Mouse (Mus musculus) midbrain, embryonic 10.5 days (tissue): ENCODE data around the gene Tjap1. TPM values are rescaled to one million over a fixed set of nuclear protein-coding genes. Genes with fewer than 3 reads are reported as not detected.

Experiments
- DNase-seq: peaks from one replicate; pipeline ENCODE4 v3.0.0-alpha.2; 2017; ENCODE audit warnings: low spot score
- H3K27ac ChIP-seq: fragments of 300-500 bp; sonication (generic); replicated peaks from 2 replicates; pipeline ENCODE4 v1.5.1; 2016; ENCODE audit warnings: mild to moderate bottlenecking
- H3K27me3 ChIP-seq: fragments of 300-500 bp; sonication (generic); 2 replicates; pipeline ENCODE4 v1.6.1; 2016; ENCODE audit warnings: low read depth, mild to moderate bottlenecking; ENCODE audit not compliant: poor library complexity, severe bottlenecking
- H3K36me3 ChIP-seq: fragments of 300-500 bp; sonication (generic); 2 replicates; pipeline ENCODE4 v1.6.1; 2016; ENCODE audit warnings: mild to moderate bottlenecking, moderate library complexity
- H3K4me1 ChIP-seq: fragments of 300-500 bp; sonication (generic); 2 replicates; pipeline ENCODE4 v1.6.1; 2016
- H3K4me3 ChIP-seq: fragments of 300-500 bp; sonication (generic); 2 replicates; pipeline ENCODE4 v1.5.1; 2016; ENCODE audit warnings: mild to moderate bottlenecking, moderate library complexity
- H3K9me3 ChIP-seq: fragments of 300-500 bp; sonication (generic); replicated peaks from 2 replicates; pipeline ENCODE4 v1.6.1; 2016; ENCODE audit warnings: mild to moderate bottlenecking
- WGBS: fragments of 180-500 bp; shearing (Covaris S2); methylation state at CpG from one replicate; pipeline ENCODE4 v1.1.7; 2016; 5-methylcytosine and 5-hydroxymethylcytosine counted together
- microRNA counts: library from miRNA; unstranded; fragments of <30 nt; microRNA quantifications from one replicate; lab custom pipeline; 2017
- microRNA-seq: library from miRNA; unstranded; fragments of <30 nt; microRNA quantifications from one replicate; pipeline ENCODE4, GENCODE M21; 2017
- polyA plus RNA-seq: library from polyadenylated mRNA; unstranded; fragments of >200 nt; fragmentation: Nextera tagmentation; extraction: Ambion mirVana; gene quantifications from 2 replicates; pipeline ENCODE4 v1.2.1, GENCODE M21; 2016

The Tjap1 gene
- polyA plus RNA-seq, 1 experiment from 2014 or later = 68.2 TPM

GRCm38 (mm10) chr17:46242993-46243392 is 39.8 kb downstream of the Tjap1 start:
- Histone ChIP-seq H3K27me3 (no peaks in the 10 kb centered on the region), H3K4me1 (peaks cover 8% of the 10 kb centered on the region), H3K4me3 (no peak overlapping the region), H3K36me3 (peaks cover 88% of the 10 kb centered on the region), H3K9me3 (no peaks in the 10 kb centered on the region), H3K27ac (no peak overlapping the region)
- WGBS = 87% methylated on average over 4 of the region's 4 CpGs
- DNase-seq = no peak

- no peak overlapping the region for H3K27ac ChIP-seq
- no peaks in the 10 kb centered on the region for H3K27me3 ChIP-seq
- H3K4me3 ChIP-seq = no peak overlapping the region
- H3K4me1 ChIP-seq = peaks cover 8% of the 10 kb centered on the region
- DNase-seq = no peak
- WGBS = 89% methylated on average over 13 of the region's 13 CpGs
- no peaks in the 10 kb centered on the region for H3K9me3 ChIP-seq
- peaks cover 95% of the 10 kb centered on the region for H3K36me3 ChIP-seq
These were observed 40.6 kb downstream of the Tjap1 start for GRCm38 (mm10) chr17:46242274-46242673.

GRCm38 (mm10) chr17:46241471-46241870 is 41.4 kb downstream of the Tjap1 start:
- no peaks in the 10 kb centered on the region for H3K9me3 ChIP-seq
- no peak overlapping the region for H3K27ac ChIP-seq
- no peak for DNase-seq
- no peaks in the 10 kb centered on the region for H3K27me3 ChIP-seq
- no peak overlapping the region for H3K4me3 ChIP-seq
- H3K4me1 ChIP-seq = peaks cover 1% of the 10 kb centered on the region
- WGBS = 82% methylated on average over 11 of the region's 11 CpGs
- H3K36me3 ChIP-seq = peaks cover 100% of the 10 kb centered on the region

- Histone ChIP-seq H3K4me1 (no peaks in the 10 kb centered on the region), H3K36me3 (peaks cover 100% of the 10 kb centered on the region), H3K9me3 (no peaks in the 10 kb centered on the region), H3K4me3 (no peak overlapping the region), H3K27me3 (no peaks in the 10 kb centered on the region), H3K27ac (no peak overlapping the region)
- no peak for DNase-seq
- 93% methylated on average over 15 of the region's 15 CpGs for WGBS
These were observed 43.2 kb downstream of the Tjap1 start for GRCm38 (mm10) chr17:46239516-46240114.

GRCm38 (mm10) chr17:46237480-46237879 is 45.3 kb downstream of the Tjap1 start:
- Histone ChIP-seq H3K27ac (no peak overlapping the region), H3K36me3 (peaks cover 100% of the 10 kb centered on the region)
- WGBS = 90% methylated on average over 5 of the region's 5 CpGs

GRCm38 (mm10) chr17:46237079-46237478 is 45.7 kb downstream of the Tjap1 start:
- H3K36me3 ChIP-seq = peaks cover 100% of the 10 kb centered on the region
- no peak overlapping the region for H3K27ac ChIP-seq
- H3K9me3 ChIP-seq = no peaks in the 10 kb centered on the region
- whole genome bisulfite sequencing = 94% methylated on average over 6 of the region's 6 CpGs
- H3K4me1 ChIP-seq = no peaks in the 10 kb centered on the region
- no peak overlapping the region for H3K4me3 ChIP-seq
- no peak for DNase-seq
- H3K27me3 ChIP-seq = no peaks in the 10 kb centered on the region

More at GRCm38 (mm10) chr17:46237480-46237879, 45.3 kb downstream of the Tjap1 start:
- H3K27me3 ChIP-seq = no peaks in the 10 kb centered on the region
- no peak overlapping the region for H3K4me3 ChIP-seq
- no peak for DNase-seq
- no peaks in the 10 kb centered on the region for H3K4me1 ChIP-seq
- H3K9me3 ChIP-seq = no peaks in the 10 kb centered on the region

- H3K36me3 ChIP-seq = peaks cover 100% of the 10 kb centered on the region
- H3K4me3 ChIP-seq = no peak overlapping the region
- no peaks in the 10 kb centered on the region for H3K27me3 ChIP-seq
- DNase-seq = no peak
- H3K27ac ChIP-seq = no peak overlapping the region
- no peaks in the 10 kb centered on the region for H3K4me1 ChIP-seq
- WGBS = 79% methylated on average over 1 of the region's 1 CpGs
- no peaks in the 10 kb centered on the region for H3K9me3 ChIP-seq
These were observed 46.8 kb downstream of the Tjap1 start for GRCm38 (mm10) chr17:46236067-46236466.

GRCm38 (mm10) chr17:46227576-46227975 is 55.2 kb downstream of the Tjap1 start:
- Histone ChIP-seq H3K27me3 (no peaks in the 10 kb centered on the region), H3K4me3 (no peak overlapping the region), H3K27ac (no peak overlapping the region), H3K4me1 (no peaks in the 10 kb centered on the region), H3K9me3 (no peaks in the 10 kb centered on the region), H3K36me3 (peaks cover 100% of the 10 kb centered on the region)
- DNase-seq = no peak
- WGBS = 88% methylated on average over 7 of the region's 7 CpGs

- 93% methylated on average over 3 of the region's 3 CpGs for WGBS
These were observed 61.2 kb downstream of the Tjap1 start for GRCm38 (mm10) chr17:46221601-46222000.

GRCm38 (mm10) chr17:46210550-46210949 is 72.3 kb downstream of the Tjap1 start:
- DNase-seq = no peak
- Histone ChIP-seq H3K36me3 (peaks cover 100% of the 10 kb centered on the region), H3K4me3 (no peak overlapping the region), H3K27ac (no peak overlapping the region), H3K27me3 (no peaks in the 10 kb centered on the region), H3K4me1 (no peaks in the 10 kb centered on the region), H3K9me3 (no peaks in the 10 kb centered on the region)
- 98% methylated on average over 3 of the region's 3 CpGs for WGBS

More at GRCm38 (mm10) chr17:46221601-46222000, 61.2 kb downstream of the Tjap1 start:
- no peak for DNase-seq
- Histone ChIP-seq H3K4me3 (no peak overlapping the region), H3K9me3 (no peaks in the 10 kb centered on the region), H3K36me3 (peaks cover 100% of the 10 kb centered on the region), H3K27ac (no peak overlapping the region), H3K4me1 (no peaks in the 10 kb centered on the region), H3K27me3 (no peaks in the 10 kb centered on the region)

MicroRNA genes within 50 kb of the gene (microRNA counts, 519-probe panel; counts per million panel counts)
- microRNA mmu-miR-693-3p (lab: Ali Mortazavi, UCI) (not detected), microRNA mmu-miR-693-5p (lab: Ali Mortazavi, UCI) (not detected)

Small RNA genes within 50 kb of the gene (microRNA-seq; reads per million reads assigned to microRNA genes)
- not detected for gene Mir693

Other genes starting within 250 kb of the Tjap1 start
- 143 and 156 TPM in 2 replicates for gene Mrps18a, start 172.0 kb downstream of the Tjap1 start, polyA plus RNA-seq
- 11.7 and 14.2 TPM in 2 replicates for gene Rsph9, start 138.8 kb downstream of the Tjap1 start, polyA plus RNA-seq
- 36.1 and 40.1 TPM in 2 replicates for gene Mad2l1bp, start 129.5 kb downstream of the Tjap1 start, polyA plus RNA-seq
- gene Gtpbp2, start 122.0 kb downstream of the Tjap1 start, polyA plus RNA-seq = 28.2 and 31.0 TPM in 2 replicates
- gene Polh, start 80.4 kb downstream of the Tjap1 start, polyA plus RNA-seq = 12.6 and 13.6 TPM in 2 replicates
- gene Xpo5, start 80.2 kb downstream of the Tjap1 start, polyA plus RNA-seq = 67.1 and 70.7 TPM in 2 replicates
- gene Polr1c, start 35.0 kb downstream of the Tjap1 start, polyA plus RNA-seq = 131 and 138 TPM in 2 replicates
- 71.5 and 75.0 TPM in 2 replicates for gene Yipf3, start 34.9 kb downstream of the Tjap1 start, polyA plus RNA-seq
- 1.6 and 1.9 TPM in 2 replicates for gene Lrrc73, start 29.5 kb downstream of the Tjap1 start, polyA plus RNA-seq
- gene Dlk2, start 14.4 kb upstream of the Tjap1 start, polyA plus RNA-seq = 0.68 and 0.78 TPM in 2 replicates
- gene Abcc10, start 45.3 kb upstream of the Tjap1 start, polyA plus RNA-seq = 7.6 and 8.9 TPM in 2 replicates
- 7.8 and 9.9 TPM in 2 replicates for gene Zfp318, start 100.7 kb upstream of the Tjap1 start, polyA plus RNA-seq
- 0.72 and 0.85 TPM in 2 replicates for gene Crip3, start 145.9 kb upstream of the Tjap1 start, polyA plus RNA-seq
- gene Slc22a7, start 155.4 kb upstream of the Tjap1 start, polyA plus RNA-seq = not detected in 2 replicates
- gene Ttbk1, start 204.6 kb upstream of the Tjap1 start, polyA plus RNA-seq = 0.81 and 1.8 TPM in 2 replicates
- gene Dnph1, start 213.7 kb upstream of the Tjap1 start, polyA plus RNA-seq = 85.2 and 98.4 TPM in 2 replicates